Mouse (Mus musculus): ENCODE results near the gene A1bg. TPM values are rescaled to one million over a fixed set of nuclear protein-coding genes. Genes with fewer than 3 reads are reported as not detected.

Gene A1bg
- polyA plus RNA-seq (2016; fragmentation: Nextera tagmentation; extraction: Ambion mirVana), result not detected in 2 replicates

GRCm38 (mm10) chr15:60922912-60923311, at the start of gene A1bg:
Gene A1bg, minus strand, starts transcription at chr15:60923012.
- H3K4me2 ChIP-seq, result no peak within 1 kb of the TSS
- ATAC-seq, result no peak
- no peaks in the 10 kb centered on the region for H3K27me3 ChIP-seq (replicated peaks)
- no peaks in the 10 kb centered on the region for H3K4me1 ChIP-seq
- H3K9me3 ChIP-seq (replicated peaks), result no peaks in the 10 kb centered on the region
- H3K4me3 ChIP-seq, result no peak within 1 kb of the TSS
- H3K9ac ChIP-seq, result no peak within 1 kb of the TSS
- no peaks in the 10 kb centered on the region for H3K36me3 ChIP-seq
- H3K27ac ChIP-seq, result no peak within 1 kb of the TSS

DNA sequence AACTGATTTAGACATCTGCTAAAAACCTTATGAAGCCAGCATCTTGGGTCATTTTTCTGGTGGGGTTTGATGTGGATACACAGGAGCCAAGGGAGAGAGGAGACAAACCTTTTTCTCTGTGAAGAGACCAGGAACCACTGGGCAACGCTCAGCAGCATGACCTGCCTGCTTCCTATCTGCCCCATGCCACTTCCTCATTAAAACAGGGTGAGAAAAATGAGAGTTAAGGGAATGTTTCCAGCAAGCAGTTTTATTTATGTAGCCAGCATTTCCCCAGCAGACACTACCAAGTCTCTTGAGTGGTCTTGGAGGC, 45.7 kb upstream of the A1bg start:
- Histone ChIP-seq H3K4me3 (no peak overlapping the region), H3K27ac (no peak overlapping the region), H3K4me2 (no peak overlapping the region), H3K27me3 (replicated peaks) (no peaks in the 10 kb centered on the region), H3K36me3 (no peaks in the 10 kb centered on the region), H3K9ac (no peak overlapping the region), H3K4me1 (no peaks in the 10 kb centered on the region), H3K9me3 (replicated peaks) (no peaks in the 10 kb centered on the region)
- ATAC-seq, result no peak
- 29% methylated on average over 1 of the region's 1 CpGs for WGBS (ENCODE audit: insufficient replicate concordance)

DNA sequence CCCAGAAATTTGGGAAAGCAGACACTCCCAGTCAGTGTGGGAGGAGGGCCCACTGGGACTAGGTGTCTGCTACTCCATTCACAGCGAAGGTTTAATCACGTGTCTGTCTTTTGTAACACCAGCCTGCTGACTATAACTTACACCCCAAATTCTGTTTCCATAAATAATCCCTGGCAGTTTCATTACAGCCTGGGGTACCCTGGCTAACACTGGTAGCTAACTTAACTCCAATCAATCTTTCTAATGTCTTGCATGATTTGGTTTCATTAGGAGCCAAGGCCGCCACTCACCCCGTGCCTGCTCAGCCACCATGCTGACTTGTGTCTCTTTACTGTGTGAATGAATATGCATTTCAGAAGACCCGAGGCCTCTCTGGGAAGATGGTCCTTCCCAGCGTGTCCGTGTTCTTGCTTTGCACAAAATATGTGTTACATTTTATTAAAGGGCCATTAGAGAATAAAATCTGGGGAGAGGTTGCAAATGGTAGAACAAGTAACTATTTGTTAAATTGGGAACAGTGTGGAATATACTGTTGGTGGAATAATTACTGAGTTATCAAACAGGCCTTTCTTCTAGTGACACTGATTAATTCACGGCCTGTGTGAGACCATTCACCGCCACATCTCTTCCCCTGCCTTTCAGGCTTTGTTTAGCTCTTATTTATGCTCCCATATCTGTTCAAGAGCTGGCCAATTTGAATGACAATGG, 45.2 kb upstream of the A1bg start:
- Histone ChIP-seq H3K27me3 (replicated peaks) (no peaks in the 10 kb centered on the region), H3K4me3 (no peak overlapping the region), H3K36me3 (no peaks in the 10 kb centered on the region), H3K27ac (no peak overlapping the region), H3K9ac (no peak overlapping the region), H3K9me3 (replicated peaks) (no peaks in the 10 kb centered on the region), H3K4me2 (no peak overlapping the region), H3K4me1 (no peaks in the 10 kb centered on the region)
- no peak for ATAC-seq
- 72% methylated on average over 9 of the region's 9 CpGs for WGBS (ENCODE audit: insufficient replicate concordance)

GRCm38 (mm10) chr15:60925686-60926085, 2.9 kb upstream of the A1bg start:
- Histone ChIP-seq H3K4me3 (no peak overlapping the region), H3K9me3 (replicated peaks) (no peaks in the 10 kb centered on the region), H3K27me3 (replicated peaks) (no peaks in the 10 kb centered on the region), H3K9ac (no peak overlapping the region), H3K4me1 (no peaks in the 10 kb centered on the region), H3K4me2 (no peak overlapping the region), H3K36me3 (no peaks in the 10 kb centered on the region), H3K27ac (no peak overlapping the region)
- WGBS (ENCODE audit: insufficient replicate concordance), result 52% methylated on average over 4 of the region's 4 CpGs
- ATAC-seq, result no peak

DNA sequence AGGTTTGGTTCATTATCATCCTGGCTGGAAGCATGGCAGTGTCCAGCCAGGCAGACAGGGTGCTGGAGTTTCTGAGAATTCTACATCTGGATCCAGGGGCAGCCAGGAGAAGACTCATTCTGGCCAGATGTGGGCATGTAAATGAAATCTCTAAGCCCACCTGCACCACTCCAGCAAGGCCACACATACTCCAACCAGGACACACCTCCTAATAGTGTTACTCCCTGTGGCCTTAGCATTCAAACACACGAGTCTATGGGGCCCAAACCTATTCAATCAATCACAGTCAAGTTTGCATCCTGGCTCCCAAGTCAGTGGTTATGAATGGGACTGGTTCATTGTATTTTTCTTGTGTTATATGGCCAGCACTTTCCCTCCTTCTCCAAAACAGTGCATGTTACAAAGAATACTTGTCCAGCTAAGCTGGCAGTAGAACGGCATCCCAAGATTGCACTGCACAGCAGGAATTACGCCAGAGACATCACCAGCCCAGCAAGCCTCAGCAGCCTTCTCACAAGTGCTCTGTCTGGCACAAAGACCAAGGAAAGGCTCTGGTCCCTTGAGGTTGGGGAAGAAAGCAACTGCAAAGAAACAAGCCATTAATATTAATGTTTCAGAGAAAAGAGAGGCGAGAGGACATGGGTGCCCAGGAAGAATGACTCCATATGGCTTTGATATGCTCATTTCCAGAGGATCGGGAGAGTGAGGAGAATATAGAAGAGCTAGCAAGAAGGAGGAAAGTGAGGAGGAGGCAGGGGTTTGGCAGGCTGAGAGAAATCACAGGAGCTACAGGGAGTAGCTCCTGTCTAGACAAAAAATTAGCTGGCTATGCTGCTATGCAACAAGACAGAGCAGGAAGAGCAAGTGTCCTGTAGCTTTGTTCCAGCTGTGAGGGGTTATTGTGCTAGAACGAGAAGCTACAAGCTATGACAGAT, 18.8 kb downstream of the A1bg start:
- H3K36me3 ChIP-seq, result no peaks in the 10 kb centered on the region
- H3K27ac ChIP-seq, result no peak overlapping the region
- no peak overlapping the region for H3K9ac ChIP-seq
- no peak overlapping the region for H3K4me2 ChIP-seq
- no peaks in the 10 kb centered on the region for H3K27me3 ChIP-seq (replicated peaks)
- H3K4me1 ChIP-seq, result no peaks in the 10 kb centered on the region
- WGBS (ENCODE audit: insufficient replicate concordance), result 66% methylated on average over 6 of the region's 6 CpGs
- no peak overlapping the region for H3K4me3 ChIP-seq
- no peaks in the 10 kb centered on the region for H3K9me3 ChIP-seq (replicated peaks)
- ATAC-seq, result no peak

DNA sequence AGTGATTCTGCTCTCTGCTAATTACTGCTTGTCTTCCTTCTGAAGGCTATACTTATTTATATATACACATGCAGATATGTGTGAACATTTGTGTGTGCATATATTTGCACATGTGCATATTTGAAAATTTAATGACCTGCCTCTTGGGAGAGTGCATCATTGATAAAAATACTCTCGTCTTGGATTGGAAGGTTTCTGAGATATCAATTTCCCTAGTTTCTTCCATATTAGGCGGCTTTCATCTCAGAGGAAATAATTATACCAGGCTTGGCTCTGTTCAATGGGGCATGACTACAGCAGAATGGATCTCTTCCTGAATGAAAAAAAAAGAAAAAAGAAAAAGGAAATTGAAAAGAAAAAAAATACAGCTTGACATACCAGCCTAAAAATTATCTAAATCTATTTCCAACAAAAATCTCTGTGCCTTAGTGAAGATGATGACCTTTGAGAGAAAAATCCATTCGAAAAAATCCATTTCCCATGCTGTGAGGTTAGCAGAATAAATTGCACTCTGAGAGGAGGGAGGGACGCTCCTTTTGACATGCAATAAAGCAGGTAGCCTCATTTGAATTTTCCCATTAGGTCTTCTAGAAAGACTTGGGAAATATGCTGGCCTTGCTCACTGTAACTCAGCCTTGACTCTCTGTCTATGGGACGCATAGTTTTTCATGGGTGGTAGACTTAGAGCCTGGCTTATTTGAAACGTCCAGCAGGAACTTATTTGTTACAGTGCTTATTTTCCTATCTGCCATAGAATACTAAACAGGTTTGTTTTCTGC, 24.4 kb downstream of the A1bg start:
- no peaks in the 10 kb centered on the region for H3K9me3 ChIP-seq (replicated peaks)
- no peak overlapping the region for H3K27ac ChIP-seq
- H3K4me2 ChIP-seq, result no peak overlapping the region
- no peak overlapping the region for H3K4me3 ChIP-seq
- no peaks in the 10 kb centered on the region for H3K36me3 ChIP-seq
- H3K9ac ChIP-seq, result no peak overlapping the region
- H3K27me3 ChIP-seq (replicated peaks), result no peaks in the 10 kb centered on the region
- no peaks in the 10 kb centered on the region for H3K4me1 ChIP-seq
- 59% methylated on average over 6 of the region's 6 CpGs for WGBS (ENCODE audit: insufficient replicate concordance)
- ATAC-seq, result no peak

DNA sequence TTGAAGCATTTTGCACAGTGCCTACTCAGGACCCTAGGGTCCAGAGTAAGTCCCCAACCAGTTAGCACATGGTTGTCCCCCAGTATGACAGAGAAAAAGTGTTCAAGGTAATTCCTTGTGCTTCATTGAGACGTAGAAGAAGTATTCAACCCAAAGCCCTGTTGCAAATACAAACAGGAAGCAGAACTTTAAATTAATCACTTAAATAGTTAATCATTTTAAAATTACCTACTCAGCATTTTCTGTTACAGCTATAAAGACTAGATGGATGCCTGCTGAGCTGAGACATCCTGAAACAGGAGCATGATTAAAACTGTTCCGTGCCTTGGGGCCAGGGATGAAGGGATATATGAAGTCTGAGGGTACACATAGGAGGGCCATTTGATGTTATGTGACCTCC, 26.8 kb downstream of the A1bg start:
- no peaks in the 10 kb centered on the region for H3K27me3 ChIP-seq (replicated peaks)
- WGBS (ENCODE audit: insufficient replicate concordance), result 64% methylated on average over 2 of the region's 2 CpGs
- no peak overlapping the region for H3K4me2 ChIP-seq
- H3K4me1 ChIP-seq, result no peaks in the 10 kb centered on the region
- H3K9me3 ChIP-seq (replicated peaks), result no peaks in the 10 kb centered on the region
- no peaks in the 10 kb centered on the region for H3K36me3 ChIP-seq
- H3K4me3 ChIP-seq, result no peak overlapping the region
- ATAC-seq, result no peak
- no peak overlapping the region for H3K27ac ChIP-seq
- H3K9ac ChIP-seq, result no peak overlapping the region

- H3K27ac ChIP-seq, result no peak overlapping the region
- no peak overlapping the region for H3K4me3 ChIP-seq
- H3K9me3 ChIP-seq (replicated peaks), result no peaks in the 10 kb centered on the region
- 52% methylated on average over 3 of the region's 3 CpGs for WGBS (ENCODE audit: insufficient replicate concordance)
- H3K27me3 ChIP-seq (replicated peaks), result no peaks in the 10 kb centered on the region
- no peak overlapping the region for H3K9ac ChIP-seq
- no peaks in the 10 kb centered on the region for H3K36me3 ChIP-seq
- H3K4me1 ChIP-seq, result no peaks in the 10 kb centered on the region
- H3K4me2 ChIP-seq, result no peak overlapping the region
- no peak for ATAC-seq
These were observed 29.8 kb downstream of the A1bg start for GRCm38 (mm10) chr15:60892976-60893463.

DNA sequence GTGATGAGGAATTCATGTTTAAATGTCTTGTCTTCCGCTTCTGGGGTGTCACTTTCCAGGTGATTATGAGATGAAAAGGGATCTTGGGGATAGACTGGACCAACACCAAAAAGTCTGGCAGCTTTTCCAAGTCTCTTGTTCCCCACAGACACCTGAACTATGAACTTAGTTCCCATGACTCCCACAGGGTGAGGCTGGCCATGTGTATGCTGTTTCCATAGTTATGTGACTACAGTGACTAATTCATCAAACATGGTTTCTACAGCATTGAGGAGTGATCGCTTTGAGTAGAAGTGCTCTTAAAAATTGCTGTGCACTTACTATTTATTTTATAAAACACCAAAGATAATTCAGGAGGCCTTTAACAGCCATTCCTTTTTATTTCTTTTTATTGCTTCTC, 34.1 kb downstream of the A1bg start:
- WGBS (ENCODE audit: insufficient replicate concordance), result 70% methylated on average over 2 of the region's 2 CpGs
- no peak for ATAC-seq

GRCm38 (mm10) chr15:60875721-60876120, 47.1 kb downstream of the A1bg start:
- Histone ChIP-seq H3K36me3 (no peaks in the 10 kb centered on the region), H3K9ac (no peak overlapping the region), H3K27ac (no peak overlapping the region), H3K27me3 (replicated peaks) (no peaks in the 10 kb centered on the region), H3K4me3 (no peak overlapping the region), H3K4me2 (no peak overlapping the region), H3K4me1 (no peaks in the 10 kb centered on the region), H3K9me3 (replicated peaks) (no peaks in the 10 kb centered on the region)
- 58% methylated on average over 6 of the region's 6 CpGs for WGBS (ENCODE audit: insufficient replicate concordance)
- ATAC-seq, result no peak

More for the DNA sequence above, 34.1 kb downstream of the A1bg start:
- Histone ChIP-seq H3K27me3 (replicated peaks) (no peaks in the 10 kb centered on the region), H3K4me2 (no peak overlapping the region), H3K9ac (no peak overlapping the region), H3K36me3 (no peaks in the 10 kb centered on the region), H3K4me1 (no peaks in the 10 kb centered on the region), H3K4me3 (no peak overlapping the region), H3K9me3 (replicated peaks) (no peaks in the 10 kb centered on the region), H3K27ac (no peak overlapping the region)

GRCm38 (mm10) chr15:60862417-60862816, 60.4 kb downstream of the A1bg start:
- no peaks in the 10 kb centered on the region for H3K9me3 ChIP-seq (replicated peaks)
- ATAC-seq, result no peak
- 55% methylated on average over 3 of the region's 3 CpGs for WGBS (ENCODE audit: insufficient replicate concordance)
- no peak overlapping the region for H3K9ac ChIP-seq
- H3K27ac ChIP-seq, result no peak overlapping the region
- H3K4me2 ChIP-seq, result no peak overlapping the region
- H3K4me3 ChIP-seq, result no peak overlapping the region
- no peaks in the 10 kb centered on the region for H3K4me1 ChIP-seq
- H3K27me3 ChIP-seq (replicated peaks), result no peaks in the 10 kb centered on the region
- H3K36me3 ChIP-seq, result no peaks in the 10 kb centered on the region

GRCm38 (mm10) chr15:60855112-60855511, 67.7 kb downstream of the A1bg start:
- Histone ChIP-seq H3K9ac (no peak overlapping the region), H3K4me1 (peaks cover 38% of the 10 kb centered on the region), H3K9me3 (replicated peaks) (no peaks in the 10 kb centered on the region), H3K27ac (no peak overlapping the region), H3K27me3 (replicated peaks) (no peaks in the 10 kb centered on the region), H3K4me3 (no peak overlapping the region), H3K36me3 (no peaks in the 10 kb centered on the region), H3K4me2 (no peak overlapping the region)
- no peak for ATAC-seq
- 55% methylated on average over 1 of the region's 1 CpGs for WGBS (ENCODE audit: insufficient replicate concordance)

All from liver, embryonic 12.5 days (tissue).